Mouse (Mus musculus): Measurements from ENCODE around the gene Cacna1c.
"Not testable (repeated sequence)": the region's sequence is repeated elsewhere in the genome, so short reads cannot be mapped to it uniquely, and the experiment has no call there.

Gene Cacna1c

DNA sequence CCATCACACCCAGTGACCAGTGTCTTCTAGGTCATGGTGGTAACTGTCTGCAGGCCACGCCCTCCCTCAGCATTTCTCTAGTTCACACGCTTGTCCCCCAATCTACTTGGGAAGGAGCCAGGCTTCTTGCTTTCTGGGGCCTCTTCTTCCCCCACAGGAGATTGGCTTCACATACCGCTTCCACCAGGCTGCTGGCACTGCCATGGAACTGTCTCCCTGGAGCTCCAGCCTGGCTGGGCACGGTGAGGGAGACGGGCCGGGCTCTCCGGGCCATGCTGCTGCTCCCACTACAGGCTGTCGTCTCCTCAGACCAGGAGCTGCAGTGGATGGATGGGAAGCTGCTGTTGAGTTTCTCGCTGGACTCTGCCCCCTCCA is 600.5 kb downstream of the Cacna1c start:
- no peak for DNase-seq (ENCODE audit: low spot score in 2 of 2)

DNA sequence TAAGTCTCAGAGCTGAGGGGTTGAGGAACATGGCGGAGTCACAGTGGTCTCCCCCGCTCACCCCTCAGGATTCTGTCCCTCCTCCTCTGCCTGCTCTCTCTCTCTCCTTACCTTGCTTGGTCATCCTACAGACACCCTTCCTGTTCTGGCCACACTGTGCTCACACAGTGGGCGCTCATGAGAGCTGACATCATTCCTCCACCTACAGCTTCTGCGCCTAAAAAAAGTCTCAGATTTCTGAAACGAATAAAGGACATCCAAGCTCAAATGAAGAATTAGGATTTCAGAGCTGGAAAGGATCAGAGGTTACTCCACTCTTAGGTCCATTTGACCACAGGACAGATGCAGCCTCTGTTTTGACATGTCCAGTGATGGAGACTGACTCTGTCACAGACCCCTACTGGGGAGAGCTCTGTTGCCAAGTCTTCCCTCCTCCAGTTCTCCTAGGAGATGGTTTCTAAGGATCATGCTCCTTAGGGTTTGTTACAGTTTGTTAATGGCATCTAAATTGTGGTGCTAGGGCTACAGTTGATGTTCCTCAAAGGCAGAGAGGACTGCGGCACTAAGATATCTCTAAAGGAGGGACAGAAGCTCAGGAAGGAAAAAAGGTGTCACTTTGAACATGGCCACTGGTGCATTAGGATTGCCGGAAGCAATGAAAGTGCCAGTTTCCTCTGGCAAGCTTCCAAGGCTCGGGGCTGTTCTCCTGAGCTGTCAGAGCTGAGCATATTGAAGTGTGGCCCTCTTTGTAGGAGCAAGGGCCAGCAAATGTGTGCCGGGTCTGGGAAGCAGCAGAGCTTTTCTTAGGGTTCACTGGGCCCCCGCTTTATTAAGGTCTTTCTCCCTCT is 601.2 kb downstream of the Cacna1c start:
- DNase-seq (ENCODE audit: low spot score in 2 of 2), result no peak

DNA sequence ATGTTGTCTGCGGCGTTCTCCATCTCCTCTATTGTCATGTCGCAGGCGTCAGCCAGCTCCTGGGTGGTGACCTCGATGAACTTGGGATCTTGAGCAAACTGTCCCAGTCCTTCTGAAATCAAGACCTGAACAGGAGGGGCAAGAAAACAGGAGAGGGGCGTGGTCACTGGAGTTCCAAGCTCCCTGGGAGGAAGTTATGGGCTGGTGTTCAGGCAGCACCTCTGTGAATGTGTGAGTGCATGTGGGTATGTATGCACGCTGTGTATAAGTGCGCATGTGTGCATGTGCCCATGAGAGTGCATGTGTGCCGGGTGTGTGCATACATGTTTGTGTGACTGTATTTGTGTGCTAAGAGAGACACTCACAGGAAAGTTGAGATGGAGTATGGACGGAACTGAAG is 602.1 kb downstream of the Cacna1c start:
- no peak for DNase-seq (ENCODE audit: low spot score in 2 of 2)

DNA sequence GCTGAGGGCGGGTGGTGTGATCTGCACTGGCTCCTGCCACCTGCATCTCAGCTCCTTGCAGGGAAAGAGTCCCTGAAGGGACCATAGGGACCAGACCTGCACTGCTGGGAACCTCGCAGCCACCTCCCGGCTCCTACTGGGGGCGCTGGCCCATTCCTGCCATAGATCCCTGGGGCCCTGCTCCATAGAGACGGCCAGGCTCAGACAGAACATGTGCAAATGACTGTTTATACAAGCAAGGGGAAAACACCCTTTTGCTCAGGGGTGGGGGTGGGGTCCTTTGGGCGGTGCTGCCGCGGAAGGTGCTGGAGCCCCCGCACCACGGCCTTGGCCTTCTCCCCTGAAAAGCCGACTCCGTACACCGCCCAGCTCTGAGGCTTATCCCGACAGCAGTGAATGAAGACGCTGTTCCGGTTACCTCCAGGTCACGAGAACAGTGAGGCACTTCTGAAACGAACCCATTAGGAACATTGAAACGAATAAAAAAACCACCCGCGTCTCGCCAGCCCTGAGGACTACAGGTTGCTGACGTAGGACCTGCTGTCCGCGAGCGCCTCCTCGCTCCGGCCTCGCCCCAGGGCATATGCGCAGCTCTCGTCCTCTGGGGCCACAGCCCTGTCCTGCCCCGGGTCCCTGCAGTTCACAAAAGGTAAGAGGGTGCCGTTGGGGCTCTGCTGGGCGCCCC is 602.7 kb downstream of the Cacna1c start:
- no peak for DNase-seq (ENCODE audit: low spot score in 2 of 2)

DNA sequence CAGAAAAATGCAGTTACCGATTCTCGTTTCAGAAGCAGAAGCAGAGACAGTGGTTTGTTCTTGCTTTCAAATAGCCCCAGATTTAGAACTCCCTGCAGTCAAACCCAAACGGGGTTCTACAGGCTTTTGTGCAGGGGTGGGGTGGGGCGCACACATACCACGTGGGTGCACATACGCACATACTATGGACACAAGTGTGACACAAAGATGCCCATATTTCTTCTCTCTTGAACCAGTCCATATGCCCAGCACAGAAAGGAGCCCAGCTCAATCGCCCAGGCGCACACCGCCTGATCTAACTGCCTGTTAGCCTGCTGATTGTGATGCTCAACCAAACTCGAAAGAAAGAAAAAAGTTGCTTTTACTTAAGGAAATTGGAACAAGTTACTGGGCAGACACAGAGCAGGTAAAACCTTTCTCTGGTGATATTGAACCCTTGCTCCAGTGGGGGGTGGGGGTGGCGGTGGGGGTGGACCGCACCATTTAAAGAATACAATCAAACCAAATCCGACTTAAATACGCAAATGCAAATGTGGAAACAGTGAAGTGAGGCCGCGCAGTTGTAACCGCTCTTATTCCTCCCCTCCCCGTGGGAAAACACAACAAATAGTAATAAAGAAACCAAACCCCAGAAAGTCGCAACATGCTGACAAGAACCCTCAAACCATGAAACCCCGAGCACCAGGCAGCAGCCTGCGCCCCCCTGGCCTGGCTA is 603.4 kb downstream of the Cacna1c start:
- DNase-seq (ENCODE audit: low spot score in 2 of 2), result no peak

DNA sequence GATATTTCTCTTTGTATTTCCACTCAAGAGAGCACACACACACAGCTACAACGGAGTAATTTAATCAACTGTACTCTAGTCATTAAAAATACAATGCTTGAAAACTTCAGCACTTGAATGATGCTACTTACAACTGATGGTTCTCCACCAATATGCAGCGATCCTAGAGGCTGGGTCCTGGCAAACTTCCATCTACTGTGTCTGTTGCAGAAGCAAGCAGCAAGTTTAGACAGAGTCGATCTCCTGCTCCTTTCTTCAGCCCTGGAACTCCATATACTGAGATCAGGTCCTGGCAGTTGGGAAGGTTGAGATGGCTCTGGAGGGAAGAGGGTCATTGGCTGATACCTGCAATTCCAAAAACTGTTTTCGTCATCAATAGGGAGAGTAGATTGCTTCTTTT is 617.5 kb downstream of the Cacna1c start:
- DNase-seq (ENCODE audit: low spot score in 2 of 2), result not testable (repeated sequence)

DNA sequence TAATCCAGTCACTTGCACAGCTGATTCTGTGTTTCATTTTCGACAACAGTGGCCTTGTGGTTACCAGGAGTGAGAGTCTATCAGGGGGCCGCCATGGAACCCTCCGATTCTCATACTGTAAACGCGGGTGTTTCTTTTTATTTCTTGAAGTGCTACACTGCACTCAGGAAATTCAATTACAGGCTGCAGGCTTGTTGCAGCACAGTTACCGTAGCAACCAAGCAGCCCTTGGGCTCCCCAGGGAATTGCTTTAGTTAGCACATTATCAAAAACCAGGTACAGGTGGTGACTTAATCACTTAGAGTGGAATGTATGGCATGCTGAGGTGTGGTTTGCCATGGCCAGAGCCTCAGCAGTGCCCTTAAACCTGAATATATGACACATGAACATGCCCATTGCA is 621.9 kb downstream of the Cacna1c start:
- no peak for DNase-seq (ENCODE audit: low spot score in 2 of 2)

DNA sequence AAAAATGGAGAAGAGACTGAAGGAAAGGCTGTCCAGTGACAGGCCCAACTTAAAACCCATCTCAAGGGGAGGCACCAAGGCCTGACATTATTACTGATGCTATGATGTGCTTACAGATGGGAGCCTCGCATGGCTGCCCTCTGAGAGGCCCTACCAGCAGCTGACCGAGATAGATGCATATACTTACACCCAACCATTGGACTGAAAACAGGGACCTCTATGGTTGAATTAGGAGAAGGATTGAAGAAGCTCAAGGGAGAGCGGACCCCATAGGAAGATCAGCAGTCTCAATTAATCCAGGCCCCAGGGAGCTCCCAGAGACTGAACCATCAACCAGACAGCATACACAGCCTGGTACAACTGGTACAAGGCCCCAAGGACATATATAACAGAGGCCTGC is 628.4 kb downstream of the Cacna1c start:
- DNase-seq (ENCODE audit: low spot score in 2 of 2), result no peak

DNA sequence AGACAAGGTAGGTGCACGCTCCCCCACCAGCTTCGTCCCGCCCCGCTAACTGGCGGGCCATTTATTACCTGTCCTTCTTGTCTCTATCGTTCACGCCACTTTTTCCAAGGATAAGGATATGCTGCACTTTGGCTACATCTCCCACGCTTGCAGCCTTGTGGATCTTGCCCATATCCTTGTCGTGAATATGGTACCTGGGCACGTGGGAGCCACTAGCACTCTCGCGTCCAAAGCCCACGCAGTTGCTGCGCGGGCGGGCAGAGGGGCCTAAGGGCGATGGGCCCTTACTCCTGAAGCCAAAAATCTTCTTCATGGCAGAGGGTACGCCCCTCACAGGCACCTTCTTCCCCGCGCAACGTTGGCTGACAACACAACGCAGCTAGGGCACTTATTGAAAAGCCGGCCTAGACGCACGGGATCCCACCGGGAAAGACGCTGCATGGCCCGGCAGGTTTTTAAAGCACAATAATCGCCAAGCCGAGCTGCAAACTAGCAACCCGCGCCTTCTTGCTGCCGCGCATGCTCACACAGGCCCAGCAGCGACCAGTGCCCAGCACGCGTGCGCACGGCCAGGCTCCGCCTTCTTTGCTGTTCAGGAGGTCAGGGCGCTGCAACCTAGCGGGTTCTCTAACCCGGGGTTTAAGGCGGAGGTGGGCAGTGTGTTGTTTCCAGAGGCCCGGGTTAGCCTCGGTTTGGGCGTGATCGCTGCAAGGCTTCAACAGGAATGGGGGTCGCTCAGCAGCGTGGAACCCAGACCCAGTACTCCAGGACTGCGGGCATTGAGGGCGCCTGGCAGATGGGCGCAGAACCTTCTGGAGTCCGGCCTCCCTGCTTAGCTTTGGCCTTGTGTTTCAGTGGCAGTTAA is 634.2 kb downstream of the Cacna1c start, which contains the start of gene Ankrd26:
TSS of gene Ankrd26 (minus strand) at position 482 of the 865 bp plus-strand sequence.
- peak; percentile 87 to 88 for DNase-seq (ENCODE audit: low spot score in 2 of 2)

DNA sequence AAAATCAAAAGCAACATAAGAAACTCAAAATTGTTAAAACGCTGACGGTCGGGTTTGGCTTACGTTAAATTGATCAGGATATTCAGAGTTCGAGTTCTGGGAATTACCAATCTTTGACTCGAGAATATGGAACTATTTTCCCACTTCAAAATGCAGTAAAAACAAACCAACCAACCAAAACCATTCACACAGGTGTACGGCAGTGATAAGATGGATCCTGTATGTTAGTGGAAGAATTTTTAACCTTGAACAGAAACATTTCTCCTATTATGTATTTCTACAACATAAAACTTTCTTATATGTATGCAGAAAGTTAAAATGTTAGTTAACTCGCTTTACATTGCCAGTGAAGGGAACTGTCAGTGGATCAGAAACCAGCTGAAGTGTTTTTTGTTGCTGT is 635.0 kb downstream of the Cacna1c start:
- no peak for DNase-seq (ENCODE audit: low spot score in 2 of 2)

DNA sequence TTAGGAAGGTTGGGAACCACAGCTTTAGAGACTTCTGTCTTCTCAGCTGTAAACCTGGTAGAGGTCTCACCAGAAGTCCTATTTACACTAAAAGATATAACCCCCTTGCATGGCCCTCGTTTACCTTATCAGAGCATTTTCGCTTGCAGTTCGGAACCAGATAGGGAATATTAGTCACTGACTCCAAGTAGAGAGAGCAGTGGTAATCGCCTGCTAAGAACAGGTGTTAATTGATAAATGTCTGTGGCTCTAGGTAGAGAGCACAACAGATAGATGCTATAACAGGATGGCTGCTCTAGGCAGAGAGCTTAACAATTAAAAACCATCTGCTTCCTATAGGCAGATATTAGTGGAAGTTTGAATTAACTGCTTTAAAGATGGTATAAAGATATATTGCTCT is 657.6 kb downstream of the Cacna1c start:
- no peak for DNase-seq (ENCODE audit: low spot score in 2 of 2)

Data from spleen, postnatal 14 days (tissue).